ENCODE assay signal across 15 mouse cellular contexts in genomic region chr9:41888616-41889150, GRCm38 (mm10).
DNase-seq lines count a peak whose midpoint lies in the region; ATAC-seq and TF ChIP-seq lines count a peak whose summit lies in the region.
"Had no signal": no experiment of that assay in that cellular context is flagged by ENCODE, and none has a peak within 500 bp of the region (broad histone marks: within the 10 kb centered on the region; RNA-seq: fewer than 3 reads in every experiment).

No protein-coding gene starts in this region.

- no peak overlapping the region for H3K9ac ChIP-seq in kidney, embryonic 16.5 days (replicated peaks; ENCODE audit: low read length)
- H3K9ac ChIP-seq in forebrain, embryonic 13.5 days, result no peak overlapping the region
- H3K9ac ChIP-seq in neural tube, embryonic 13.5 days, result no peak overlapping the region
- H3K9ac ChIP-seq: liver, embryonic 15.5 days had no signal

- no peak for TF ChIP-seq POLR2A in kidney, adult 2 months (IDR thresholded peaks at IDR 0.05; ENCODE audit: low read depth, low read length)

- H3K4me2 ChIP-seq in kidney, embryonic 16.5 days (replicated peaks; ENCODE audit: low read depth, low read length), result no peak overlapping the region
- no peak overlapping the region for H3K4me2 ChIP-seq in forebrain, embryonic 13.5 days
- no peak overlapping the region for H3K4me2 ChIP-seq in neural tube, embryonic 13.5 days
- H3K4me2 ChIP-seq: liver, embryonic 15.5 days had no signal

- H3K4me1 ChIP-seq in kidney, embryonic 16.5 days (ENCODE audit: insufficient read depth, low read length), result peaks cover 25% of the 10 kb centered on the region
- no peaks in the 10 kb centered on the region for H3K4me1 ChIP-seq in kidney, adult 2 months (ENCODE audit: control insufficient read depth, insufficient read depth, low read length)
- peaks cover 31% of the 10 kb centered on the region for H3K4me1 ChIP-seq in embryonic facial prominence, embryonic 10.5 days
- peaks cover 39% of the 10 kb centered on the region for H3K4me1 ChIP-seq in forebrain, embryonic 13.5 days
- peaks cover 38% of the 10 kb centered on the region for H3K4me1 ChIP-seq in neural tube, embryonic 13.5 days (replicated peaks)

- WGBS in kidney, embryonic 16.5 days, result 66% methylated on average over 3 of the region's 3 CpGs
- WGBS in kidney, adult 2 months, result 84% methylated on average over 3 of the region's 3 CpGs
- WGBS in embryonic facial prominence, embryonic 10.5 days, result 85% methylated on average over 3 of the region's 3 CpGs
- WGBS in forebrain, embryonic 13.5 days, result 73% methylated on average over 3 of the region's 3 CpGs
- WGBS in neural tube, embryonic 13.5 days, result 68% methylated on average over 3 of the region's 3 CpGs

- ATAC-seq in kidney, embryonic 16.5 days (ENCODE audit: low FRiP score, low TSS enrichment), result no peak
- no peak for ATAC-seq in forebrain, embryonic 13.5 days
- ATAC-seq in neural tube, embryonic 13.5 days (ENCODE audit: low read depth), result no peak
- ATAC-seq: Patski had no signal

- no peaks in the 10 kb centered on the region for H3K27me3 ChIP-seq in kidney, embryonic 16.5 days (ENCODE audit: insufficient read depth, low read length)
- no peaks in the 10 kb centered on the region; the same call in 1 of the 2 replicates for H3K27me3 ChIP-seq in kidney, adult 2 months (replicated peaks; ENCODE audit: control insufficient read depth, insufficient read depth, low read length)
- no peaks in the 10 kb centered on the region for H3K27me3 ChIP-seq in embryonic facial prominence, embryonic 10.5 days (replicated peaks; ENCODE audit: low read depth, poor library complexity, severe bottlenecking)
- H3K27me3 ChIP-seq in forebrain, embryonic 13.5 days, result no peaks in the 10 kb centered on the region
- no peaks in the 10 kb centered on the region for H3K27me3 ChIP-seq in neural tube, embryonic 13.5 days
- H3K27me3 ChIP-seq: liver, embryonic 15.5 days; Patski had no signal

- DNase-seq in kidney, adult 2 months, result no peak
- DNase-seq in embryonic facial prominence, embryonic 10.5 days (ENCODE audit: low spot score), result no peak
- DNase-seq in urinary bladder, postnatal 4 days (ENCODE audit: low spot score in 2 of 2), result no peak
- DNase-seq in right cerebral cortex, postnatal 10 days (ENCODE audit: low spot score in 2 of 2), result no peak
- DNase-seq: adrenal gland, adult 2 months; cerebellum, postnatal 36 days; heart, postnatal 4 days; right cerebral cortex, adult 18-20 months; thymus, postnatal 4 days had no signal

- TF ChIP-seq CTCF in kidney, adult 2 months (conservative IDR thresholded peaks at IDR 0.05; ENCODE audit: insufficient read depth, insufficient read length, low read depth, low read length), result no peak

- no peaks in the 10 kb centered on the region for H3K9me3 ChIP-seq in kidney, embryonic 16.5 days (ENCODE audit: low read length)
- no peaks in the 10 kb centered on the region for H3K9me3 ChIP-seq in embryonic facial prominence, embryonic 10.5 days
- no peaks in the 10 kb centered on the region for H3K9me3 ChIP-seq in forebrain, embryonic 13.5 days (replicated peaks)
- no peaks in the 10 kb centered on the region for H3K9me3 ChIP-seq in neural tube, embryonic 13.5 days
- H3K9me3 ChIP-seq: liver, embryonic 15.5 days had no signal

- H3K4me3 ChIP-seq in kidney, embryonic 16.5 days (ENCODE audit: low read length), result no peak overlapping the region
- no peak overlapping the region for H3K4me3 ChIP-seq in kidney, adult 2 months (ENCODE audit: insufficient read depth, low read depth, low read length)
- H3K4me3 ChIP-seq in embryonic facial prominence, embryonic 10.5 days, result no peak overlapping the region
- H3K4me3 ChIP-seq in forebrain, embryonic 13.5 days, result no peak overlapping the region
- no peak overlapping the region for H3K4me3 ChIP-seq in neural tube, embryonic 13.5 days
- H3K4me3 ChIP-seq: liver, embryonic 15.5 days; myocyte had no signal

- H3K36me3 ChIP-seq in kidney, embryonic 16.5 days (ENCODE audit: insufficient read depth, low read length), result no peaks in the 10 kb centered on the region
- no peaks in the 10 kb centered on the region for H3K36me3 ChIP-seq in kidney, adult 2 months (ENCODE audit: control insufficient read depth, insufficient read depth, low read length)
- no peaks in the 10 kb centered on the region for H3K36me3 ChIP-seq in embryonic facial prominence, embryonic 10.5 days (replicated peaks)
- H3K36me3 ChIP-seq in forebrain, embryonic 13.5 days (ENCODE audit: poor library complexity, severe bottlenecking), result no peaks in the 10 kb centered on the region
- H3K36me3 ChIP-seq in neural tube, embryonic 13.5 days, result no peaks in the 10 kb centered on the region
- H3K36me3 ChIP-seq: liver, embryonic 15.5 days had no signal

- peak overlapping the region; percentile 54 for H3K27ac ChIP-seq in kidney, embryonic 16.5 days (ENCODE audit: low read length)
- H3K27ac ChIP-seq in kidney, adult 2 months (ENCODE audit: insufficient read depth, low read depth, low read length), result no peak overlapping the region
- H3K27ac ChIP-seq in embryonic facial prominence, embryonic 10.5 days (replicated peaks), result peak overlapping the region; percentile 97; the same call in 1 of the 2 replicates
- peak overlapping the region; percentile 99 for H3K27ac ChIP-seq in forebrain, embryonic 13.5 days
- peak overlapping the region; percentile 97; the same call in 1 of the 2 replicates for H3K27ac ChIP-seq in neural tube, embryonic 13.5 days (replicated peaks)
- H3K27ac ChIP-seq: liver, embryonic 15.5 days had no signal
